Mouse (Mus musculus) ES-Bruce4 (cell line): ENCODE measurements around the gene Dync1h1.

ENCODE experiments used
- CTCF ChIP-seq: IDR thresholded peaks from one replicate; pipeline ENCODE4 v1.8.1; 2011; ENCODE audit warnings: low read depth, low read length
- EP300 ChIP-seq: IDR thresholded peaks from 2 replicates; pipeline ENCODE4 v1.6.1; 2011; ENCODE audit warnings: low read depth, low read length; ENCODE audit not compliant: insufficient read depth
- POLR2A ChIP-seq: IDR thresholded peaks from one replicate; pipeline ENCODE4 v1.8.1; 2011; ENCODE audit warnings: low read length; ENCODE audit not compliant: insufficient read depth

DNA sequence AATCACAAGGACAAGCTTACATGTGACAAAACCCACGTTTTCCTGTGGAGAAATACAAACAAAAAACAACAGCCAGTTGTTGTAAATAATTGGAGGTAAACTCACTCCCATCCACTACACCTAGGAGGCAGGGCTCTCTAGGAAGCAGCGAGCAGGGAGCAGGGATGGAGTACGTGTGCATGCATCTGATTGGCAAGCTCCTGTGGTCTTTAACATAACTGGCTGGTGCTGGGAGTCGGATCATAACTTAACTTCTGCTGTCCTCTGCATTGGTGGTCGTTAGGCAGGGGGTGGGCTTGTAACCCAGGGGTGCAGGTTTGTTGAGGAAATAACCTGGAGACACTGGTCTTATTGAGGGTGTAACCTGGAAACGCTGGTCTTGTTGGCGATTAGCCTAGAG, 102.4 kb downstream of the Dync1h1 start:
- no peak for TF ChIP-seq POLR2A
- no peak for TF ChIP-seq CTCF
- no peak for TF ChIP-seq EP300
